26 mouse cellular contexts compared by ENCODE assay signal in the genomic region with DNA sequence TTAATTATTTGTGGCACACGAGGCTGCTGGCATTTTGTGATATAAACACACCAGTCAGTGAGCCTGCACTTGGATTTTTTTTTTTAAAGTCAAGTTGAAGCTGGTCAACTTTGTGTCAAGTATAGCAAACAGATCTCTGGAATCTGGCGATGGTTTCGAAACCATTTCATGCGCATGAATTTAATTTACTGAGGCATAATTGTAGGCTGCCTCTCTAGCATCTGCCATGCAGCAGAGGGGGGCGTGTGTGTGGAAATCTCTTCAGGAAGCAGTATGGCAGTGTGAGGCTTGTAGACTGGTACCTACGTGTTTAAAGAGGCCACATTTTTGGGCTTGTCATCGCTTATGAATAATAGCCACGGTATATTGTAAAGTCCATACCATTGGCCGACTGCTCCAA.
DNase-seq lines count a peak whose midpoint lies in the region; ATAC-seq and TF ChIP-seq lines count a peak whose summit lies in the region.
"Had no signal": no experiment of that assay in that cellular context is flagged by ENCODE, and none has a peak within 500 bp of the region (broad histone marks: within the 10 kb centered on the region; RNA-seq: fewer than 3 reads in every experiment).

No protein-coding gene starts in this region.

- ATAC-seq in embryonic facial prominence, embryonic 13.5 days (ENCODE audit: insufficient number of reproducible peaks, insufficient read depth, low FRiP score, low TSS enrichment, low read depth), result no peak
- ATAC-seq: activated CD4-positive, CD25-positive, alpha-beta regulatory T cell, adult 4 months; midbrain, embryonic 16.5 days had no signal

- no peaks in the 10 kb centered on the region for H3K4me1 ChIP-seq in heart, embryonic 10.5 days
- peaks cover 54% of the 10 kb centered on the region for H3K4me1 ChIP-seq in embryonic facial prominence, embryonic 13.5 days
- H3K4me1 ChIP-seq in lung, adult 2 months (ENCODE audit: control insufficient read depth, insufficient read depth, low read length), result no peaks in the 10 kb centered on the region
- H3K4me1 ChIP-seq: hindbrain, embryonic 10.5 days; liver, embryonic 13.5 days; neural tube, embryonic 13.5 days had no signal

- no peak for TF ChIP-seq CTCF in lung, adult 2 months (IDR thresholded peaks at IDR 0.05; ENCODE audit: insufficient read depth, low read length)

- DNase-seq in heart, adult 11 months, result peak; percentile 43
- no peak for DNase-seq in heart, embryonic 10.5 days (ENCODE audit: low spot score)
- peak; percentile 79 for DNase-seq in NIH3T3 (ENCODE audit: low read depth)
- DNase-seq in layer of hippocampus, adult 9-11 months, result peak; percentile 17
- no peak for DNase-seq in urinary bladder, postnatal 14 days (ENCODE audit: low spot score)
- DNase-seq in lung, postnatal 14 days, result no peak
- DNase-seq in lung, adult 2 months, result no peak
- DNase-seq: adrenal gland, adult 8-10 months; B cell, adult 2 months; cerebellum, adult 8-10 months; gastrocnemius, postnatal 36 days; kidney, adult 11 months; kidney, postnatal 36 days; liver, embryonic 13.5 days; lung, postnatal 4 days had no signal

- no peak overlapping the region for H3K4me3 ChIP-seq in heart, embryonic 10.5 days
- H3K4me3 ChIP-seq in embryonic facial prominence, embryonic 13.5 days, result no peak overlapping the region
- H3K4me3 ChIP-seq in lung, adult 2 months (replicated peaks; ENCODE audit: extremely low read depth, low read depth, low read length), result no peak overlapping the region
- H3K4me3 ChIP-seq: hindbrain, embryonic 10.5 days; kidney, embryonic 15.5 days; limb, embryonic 13.5 days; liver, embryonic 13.5 days; lung, embryonic 15.5 days; myocyte; neural tube, embryonic 13.5 days had no signal

- H3K9me3 ChIP-seq in heart, embryonic 10.5 days, result no peaks in the 10 kb centered on the region
- no peaks in the 10 kb centered on the region for H3K9me3 ChIP-seq in embryonic facial prominence, embryonic 13.5 days
- H3K9me3 ChIP-seq: hindbrain, embryonic 10.5 days; kidney, embryonic 15.5 days; limb, embryonic 13.5 days; liver, embryonic 13.5 days; lung, embryonic 15.5 days; neural tube, embryonic 13.5 days had no signal

- H3K9ac ChIP-seq in embryonic facial prominence, embryonic 13.5 days, result no peak overlapping the region
- H3K9ac ChIP-seq: kidney, embryonic 15.5 days; limb, embryonic 13.5 days; liver, embryonic 13.5 days; lung, embryonic 15.5 days; neural tube, embryonic 13.5 days had no signal

- 86% methylated on average over 9 of the region's 9 CpGs for WGBS in heart, embryonic 10.5 days
- 44% methylated on average over 9 of the region's 9 CpGs for WGBS in embryonic facial prominence, embryonic 13.5 days
- WGBS in lung, adult 2 months, result 73% methylated on average over 9 of the region's 9 CpGs

- no peak for TF ChIP-seq POLR2A in lung, adult 2 months (IDR thresholded peaks at IDR 0.05; ENCODE audit: borderline replicate concordance, extremely low read depth, low read depth, low read length)

- H3K27me3 ChIP-seq in heart, embryonic 10.5 days (ENCODE audit: insufficient read depth, poor library complexity, severe bottlenecking), result no peaks in the 10 kb centered on the region
- no peaks in the 10 kb centered on the region for H3K27me3 ChIP-seq in embryonic facial prominence, embryonic 13.5 days
- H3K27me3 ChIP-seq: CH12.LX; kidney, embryonic 15.5 days; liver, embryonic 13.5 days; lung, embryonic 15.5 days; neural tube, embryonic 13.5 days had no signal

- H3K4me2 ChIP-seq in embryonic facial prominence, embryonic 13.5 days, result no peak overlapping the region
- H3K4me2 ChIP-seq: kidney, embryonic 15.5 days; limb, embryonic 13.5 days; liver, embryonic 13.5 days; lung, embryonic 15.5 days; neural tube, embryonic 13.5 days had no signal

- H3K36me3 ChIP-seq in heart, embryonic 10.5 days, result no peaks in the 10 kb centered on the region
- no peaks in the 10 kb centered on the region for H3K36me3 ChIP-seq in embryonic facial prominence, embryonic 13.5 days
- H3K36me3 ChIP-seq: G1E; hindbrain, embryonic 10.5 days; kidney, embryonic 15.5 days; limb, embryonic 13.5 days; liver, embryonic 13.5 days; lung, embryonic 15.5 days; neural tube, embryonic 13.5 days had no signal

- no peak overlapping the region for H3K27ac ChIP-seq in heart, embryonic 10.5 days
- H3K27ac ChIP-seq in embryonic facial prominence, embryonic 13.5 days, result peak overlapping the region; percentile 28; the same call in 1 of the 2 replicates
- H3K27ac ChIP-seq: hindbrain, embryonic 10.5 days; kidney, embryonic 15.5 days; limb, embryonic 13.5 days; liver, embryonic 13.5 days; lung, embryonic 15.5 days; neural tube, embryonic 13.5 days had no signal

Comparison
In these comparisons a context has a peak if more than half of its experiments do, and no peak if none do; other contexts are left out.
1. DNase-seq: peak in heart, adult 11 months (single experiment), NIH3T3 (single experiment) and layer of hippocampus, adult 9-11 months (single experiment); none in heart, embryonic 10.5 days (single experiment), urinary bladder, postnatal 14 days (single experiment), lung, postnatal 14 days (single experiment) and lung, adult 2 months (single experiment).